Mouse (Mus musculus) large intestine, adult 2 months (tissue): Measurements from ENCODE around the gene Trmt44. TPM values are rescaled to one million over a fixed set of nuclear protein-coding genes. Genes with fewer than 3 reads are reported as not detected.

Source experiments
- DNase-seq: peaks from one replicate; pipeline ENCODE4 v3.0.0-alpha.2; 2012; ENCODE audit warnings: low read depth, low spot score
- WGBS: fragments of 180-500 bp; shearing (Covaris S2); methylation state at CpG from one replicate; pipeline ENCODE4 v1.1.7; 2018; 5-methylcytosine and 5-hydroxymethylcytosine counted together
- polyA plus RNA-seq: library from polyadenylated mRNA; depleted of rRNA; stranded (reverse); fragments of >200 nt; gene quantifications from 2 replicates; pipeline ENCODE4 v1.2.3, GENCODE M21; 2012

The Trmt44 gene
- polyA plus RNA-seq, 1 experiment = 3.9 TPM

- WGBS = 81% methylated on average over 4 of the region's 4 CpGs
- DNase-seq = no peak
Measured at GRCm38 (mm10) chr5:35552838-35553539, 21.9 kb downstream of the Trmt44 start.

DNA sequence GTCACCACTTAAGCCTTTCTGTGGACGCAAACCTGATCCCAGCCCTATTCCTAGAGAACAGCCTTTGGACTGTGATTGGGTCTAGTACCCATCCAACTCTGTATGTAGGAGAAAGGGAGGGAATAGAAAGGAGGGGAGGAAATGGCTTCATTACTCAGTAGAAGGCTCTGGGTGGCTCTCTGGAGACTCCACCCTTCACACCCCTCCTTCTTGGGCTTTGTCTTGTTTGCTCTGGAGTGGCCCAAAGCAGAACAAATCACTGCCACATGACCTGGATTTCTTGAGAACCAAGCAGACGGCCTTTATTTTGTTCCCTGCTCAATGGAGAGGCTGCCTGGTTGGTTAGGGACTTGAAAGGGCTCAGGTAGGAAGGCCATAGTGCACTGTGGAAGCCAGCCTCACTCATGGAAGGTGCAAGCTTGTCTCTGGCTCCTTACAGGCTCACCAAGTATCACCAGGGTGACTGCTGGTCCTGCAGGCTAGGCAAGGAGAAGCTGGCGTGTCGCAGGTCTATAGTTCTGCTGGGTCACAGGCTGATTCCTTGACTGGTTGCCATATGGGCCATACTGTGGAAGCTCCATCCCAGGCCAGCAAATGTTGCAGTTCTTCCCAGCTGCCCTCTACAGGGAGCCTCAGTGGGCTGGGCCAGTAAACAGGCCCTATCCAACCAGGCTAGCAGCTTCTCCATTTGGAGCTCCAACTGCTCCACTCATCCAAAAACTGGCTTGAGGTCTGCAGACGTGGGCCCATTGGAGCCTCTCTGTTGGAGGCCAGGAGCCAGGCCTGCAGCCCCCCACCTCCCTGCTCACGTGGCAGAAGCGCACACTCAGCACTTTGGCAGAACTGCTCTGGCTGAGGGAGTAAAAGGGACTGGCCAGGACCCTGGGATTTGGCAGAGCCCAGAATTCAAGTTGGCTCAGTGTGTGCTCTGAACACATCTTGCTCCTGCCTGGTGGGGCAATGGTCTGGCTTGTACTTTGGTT is 22.7 kb downstream of the Trmt44 start:
- DNase-seq = peak; percentile 45
- WGBS = 29% methylated on average over 7 of the region's 7 CpGs

GRCm38 (mm10) chr5:35546127-35546526 is 28.7 kb downstream of the Trmt44 start:
- DNase-seq = no peak

GRCm38 (mm10) chr5:35541059-35541790 is 33.6 kb downstream of the Trmt44 start:
- 62% methylated on average over 4 of the region's 4 CpGs for WGBS
- DNase-seq = no peak

DNA sequence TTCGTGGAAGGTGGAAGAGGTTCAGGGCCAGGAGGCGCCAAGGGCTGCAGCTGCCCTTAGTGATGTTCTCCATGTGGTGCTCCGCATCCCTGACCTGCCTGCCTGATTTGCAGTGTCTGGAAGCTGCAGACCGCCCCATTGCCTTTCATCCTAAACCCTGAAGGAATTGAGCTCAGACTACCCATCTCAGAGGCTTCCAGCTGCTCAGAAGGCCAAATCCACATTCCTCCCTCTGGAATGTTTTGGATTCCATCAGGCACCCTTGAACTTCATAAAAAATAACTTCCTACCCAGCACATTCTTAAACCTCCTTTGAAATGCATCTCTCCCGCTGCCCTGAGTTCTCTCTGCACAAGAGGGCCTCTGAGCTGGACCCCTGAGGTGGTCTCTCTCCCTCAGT is 34.3 kb downstream of the Trmt44 start:
- WGBS = 54% methylated on average over 5 of the region's 5 CpGs
- DNase-seq = no peak

DNA sequence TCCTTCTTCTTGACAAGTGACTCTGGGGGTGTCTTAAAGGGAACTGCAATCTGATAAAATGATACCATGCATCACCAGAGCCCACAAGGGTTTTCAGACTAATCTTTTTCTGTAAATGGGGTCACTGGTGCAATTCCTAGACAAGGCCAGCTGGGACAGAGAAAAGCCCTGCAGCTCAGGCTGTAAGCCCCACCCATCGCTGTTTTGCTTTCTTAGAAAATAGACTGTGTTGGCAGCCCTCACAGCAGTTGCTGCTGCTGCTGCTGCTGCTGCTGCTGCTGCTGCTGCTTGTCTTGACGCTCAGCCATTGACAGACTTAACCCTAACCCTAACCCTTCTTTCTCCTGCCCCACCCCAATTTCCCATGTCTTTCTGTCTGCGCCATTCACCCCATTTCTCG is 35.3 kb downstream of the Trmt44 start:
- no peak for DNase-seq
- WGBS = 45% methylated on average over 4 of the region's 4 CpGs

GRCm38 (mm10) chr5:35538022-35538421 is 36.8 kb downstream of the Trmt44 start:
- no peak for DNase-seq
- 83% methylated on average over 3 of the region's 3 CpGs for WGBS

GRCm38 (mm10) chr5:35537474-35537873 is 37.4 kb downstream of the Trmt44 start:
- 41% methylated on average over 1 of the region's 1 CpGs for WGBS
- no peak for DNase-seq

DNA sequence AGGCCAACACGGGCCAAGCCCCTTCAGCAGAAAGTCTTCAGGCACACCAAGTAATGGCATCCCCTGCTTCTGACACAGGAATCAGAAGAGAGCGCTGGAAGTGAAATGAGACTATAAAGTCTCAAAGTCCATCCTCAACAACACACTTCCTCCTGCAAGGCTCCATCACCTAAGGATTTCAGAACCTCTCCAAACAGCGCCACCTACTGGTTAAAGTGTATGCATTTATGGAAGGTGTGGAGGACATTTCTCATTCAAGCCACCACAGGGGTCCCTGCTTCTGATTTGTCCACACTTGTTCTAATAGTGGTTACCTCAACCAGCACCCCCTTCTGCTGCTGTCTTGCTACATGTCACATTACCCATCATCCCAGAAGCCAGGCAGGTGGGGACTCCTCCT is 38.6 kb downstream of the Trmt44 start:
- WGBS = 51% methylated on average over 3 of the region's 3 CpGs

DNA sequence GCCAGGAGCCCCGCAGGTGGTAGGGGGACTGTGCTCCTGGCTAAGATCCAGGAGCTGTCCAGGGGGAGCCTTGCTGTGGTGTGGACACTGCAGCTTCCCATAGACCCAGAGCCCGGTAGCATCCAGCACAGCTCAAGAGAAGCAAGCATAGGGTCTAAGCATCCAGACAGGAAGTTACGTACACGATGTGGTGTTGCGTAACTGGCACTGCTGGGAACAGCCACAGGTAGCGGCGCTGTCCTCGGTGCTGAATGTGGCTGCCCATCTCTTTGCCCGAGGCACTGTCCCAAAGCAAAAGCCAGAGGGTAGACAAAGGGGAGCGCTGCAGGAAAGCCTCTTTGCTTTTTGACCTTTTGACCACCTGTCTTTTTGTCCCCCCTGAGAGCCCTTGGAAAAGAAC is 43.3 kb downstream of the Trmt44 start:
- 19% methylated on average over 10 of the region's 10 CpGs for WGBS
- no peak for DNase-seq

More for the DNA sequence above, 38.6 kb downstream of the Trmt44 start:
- DNase-seq = no peak

DNA sequence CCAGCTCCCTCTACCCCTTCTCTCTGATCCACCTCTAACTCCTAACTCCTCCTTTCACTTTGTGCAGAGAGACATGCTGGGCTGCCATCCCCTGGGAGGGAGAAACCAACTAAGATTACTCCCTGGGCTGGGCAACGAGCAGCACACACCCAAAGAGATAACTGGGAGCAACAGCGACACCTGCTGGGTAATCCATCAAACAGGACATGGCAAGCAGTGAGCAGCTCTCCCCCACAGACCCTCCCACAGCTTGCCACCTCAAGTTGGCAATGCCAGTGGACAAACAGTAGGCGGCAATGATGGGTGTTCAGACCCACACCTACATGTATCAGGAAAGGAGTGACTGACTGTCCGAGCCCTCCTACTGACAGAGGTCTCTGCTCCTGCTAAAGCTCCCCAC is 44.4 kb downstream of the Trmt44 start:
- no peak for DNase-seq
- 17% methylated on average over 4 of the region's 4 CpGs for WGBS

DNA sequence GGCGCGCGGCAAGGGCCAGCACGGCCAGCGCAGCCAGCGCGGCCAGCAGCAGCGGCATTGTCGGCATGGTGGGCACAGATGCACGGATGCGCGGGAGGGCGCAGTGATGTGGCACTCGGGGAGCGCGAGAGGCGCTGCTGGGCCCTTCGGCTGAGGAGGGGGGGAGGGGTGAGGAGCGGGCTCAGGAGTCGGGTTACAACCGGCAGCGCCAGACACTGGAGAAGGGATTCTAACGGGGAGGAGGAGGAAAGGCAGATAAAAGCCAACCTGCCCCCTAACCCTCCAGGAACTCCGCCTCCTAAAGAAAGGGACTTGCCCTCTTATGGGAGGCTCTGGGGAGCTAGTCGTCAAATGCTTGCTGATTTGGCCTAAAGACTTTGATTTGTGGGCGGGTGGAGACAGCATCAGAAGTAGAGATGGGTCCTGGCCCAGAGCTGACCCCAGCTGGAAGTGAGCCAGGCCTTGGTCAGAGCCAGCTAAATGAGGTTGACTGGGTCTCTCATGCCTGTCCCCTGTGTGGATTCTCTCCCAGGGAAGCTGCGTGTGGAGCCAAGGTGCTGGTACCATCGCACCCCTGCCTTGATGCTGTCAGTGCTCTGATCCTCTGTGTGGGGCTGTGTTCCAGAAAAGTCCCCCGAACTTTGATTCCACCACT is 49.3 kb downstream of the Trmt44 start, which contains the start of gene Cpz:
Gene Cpz (minus strand): TSS at position 230 of the 655 bp plus-strand sequence.
- WGBS = 4% methylated on average over 29 of the region's 29 CpGs
- no peak for DNase-seq

GRCm38 (mm10) chr5:35524381-35524780 is 50.5 kb downstream of the Trmt44 start:
- no peak for DNase-seq
- 75% methylated on average over 2 of the region's 2 CpGs for WGBS

- DNase-seq = peak; percentile 10
- 6% methylated on average over 5 of the region's 5 CpGs for WGBS
Measured at GRCm38 (mm10) chr5:35523735-35524134, 51.1 kb downstream of the Trmt44 start.

- 78% methylated on average over 11 of the region's 11 CpGs for WGBS
- DNase-seq = no peak
Measured at GRCm38 (mm10) chr5:35516781-35517180, 58.1 kb downstream of the Trmt44 start.

GRCm38 (mm10) chr5:35510589-35510988 is 64.3 kb downstream of the Trmt44 start:
- DNase-seq = peak; percentile 31
- WGBS = 18% methylated on average over 5 of the region's 5 CpGs
